Mouse (Mus musculus) spleen, adult 2 months (tissue): Measurements from ENCODE around the gene Cfap20.
"Not testable (repeated sequence)": the region's sequence is repeated elsewhere in the genome, so short reads cannot be mapped to it uniquely, and the experiment has no call there.

ENCODE experiments used
- CTCF ChIP-seq: fragments of 200-500 bp; IDR thresholded peaks from 2 replicates; pipeline ENCODE4 v1.5.1; 2011; ENCODE audit warnings: mild to moderate bottlenecking, inconsistent platforms; ENCODE audit not compliant: insufficient read depth, insufficient read length, insufficient replicate concordance; ENCODE audit errors: extremely low read depth
- POLR2A ChIP-seq: fragments of 200-500 bp; IDR thresholded peaks from 2 replicates; pipeline ENCODE4 v1.6.1; 2011; ENCODE audit warnings: low read depth, low read length, inconsistent platforms

GRCm38 (mm10) chr8:95378928-95379327 is 55.7 kb downstream of the Cfap20 start:
- not testable (repeated sequence) for TF ChIP-seq CTCF, POLR2A
